13 mouse cellular contexts compared by ENCODE assay signal in the genomic region with DNA sequence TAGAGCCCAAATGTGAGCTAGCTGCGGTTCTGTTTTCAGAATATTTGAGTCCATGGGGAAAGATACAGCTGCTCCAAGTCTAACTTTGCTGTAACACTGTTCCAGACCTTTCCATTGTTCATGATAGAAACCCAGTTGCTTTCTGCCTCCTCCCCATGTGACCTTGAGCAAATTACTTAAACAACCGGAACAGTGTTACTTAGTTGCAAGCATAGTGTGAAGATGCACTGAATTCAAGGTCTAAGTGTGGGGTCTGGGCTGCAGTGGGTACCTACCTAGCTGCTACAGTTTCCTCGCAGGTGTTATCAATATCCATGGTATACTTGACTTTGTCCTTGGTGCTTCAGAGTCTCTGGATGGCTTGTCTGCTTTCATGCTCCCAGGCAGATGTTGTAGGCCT. TPM values are rescaled to one million over a fixed set of nuclear protein-coding genes. Genes with fewer than 3 reads are reported as not detected.
DNase-seq lines count a peak whose midpoint lies in the region; ATAC-seq and TF ChIP-seq lines count a peak whose summit lies in the region.
"Had no signal": no experiment of that assay in that cellular context is flagged by ENCODE, and none has a peak within 500 bp of the region (broad histone marks: within the 10 kb centered on the region; RNA-seq: fewer than 3 reads in every experiment).

No protein-coding gene starts in this region.

- no peak for ATAC-seq in forebrain, embryonic 13.5 days
- ATAC-seq in forebrain, embryonic 11.5 days (replicated peaks; ENCODE audit: low FRiP score): no peak
- ATAC-seq in lung, embryonic 14.5 days (ENCODE audit: insufficient read depth): no peak
- 0 out of 2 replicates have a peak, but pooled peaks have one; percentile 15 for ATAC-seq in megakaryocyte progenitor cell, adult 5-6 weeks (replicated peaks; ENCODE audit: poor library complexity)
- ATAC-seq: liver, postnatal 0 days had no signal

- H3K27ac ChIP-seq in forebrain, embryonic 13.5 days: no peak overlapping the region
- H3K27ac ChIP-seq in forebrain, embryonic 11.5 days (ENCODE audit: low read depth, low read length): no peak overlapping the region
- H3K27ac ChIP-seq in lung, embryonic 14.5 days (ENCODE audit: low read depth): no peak overlapping the region
- peak overlapping the region; percentile 30; the same call in 1 of the 2 replicates for H3K27ac ChIP-seq in small intestine, adult 2 months (ENCODE audit: insufficient read depth, low read depth, low read length)

- H3K9me3 ChIP-seq in forebrain, embryonic 13.5 days (replicated peaks): no peaks in the 10 kb centered on the region
- H3K9me3 ChIP-seq in forebrain, embryonic 11.5 days (ENCODE audit: control insufficient read depth, low read length): no peaks in the 10 kb centered on the region
- H3K9me3 ChIP-seq in lung, embryonic 14.5 days (ENCODE audit: low read depth, low read length): no peaks in the 10 kb centered on the region
- H3K9me3 ChIP-seq: heart, embryonic 10.5 days had no signal

- no peak for TF ChIP-seq CTCF in lung, embryonic 14.5 days (IDR thresholded peaks at IDR 0.05; ENCODE audit: low read depth)
- TF ChIP-seq CTCF in small intestine, adult 2 months (IDR thresholded peaks at IDR 0.05; ENCODE audit: extremely low read depth, insufficient read length, insufficient replicate concordance, low read depth, low read length): no peak

- no peak overlapping the region for H3K4me3 ChIP-seq in forebrain, embryonic 13.5 days
- H3K4me3 ChIP-seq in forebrain, embryonic 11.5 days (ENCODE audit: low read depth, low read length): no peak overlapping the region
- no peak overlapping the region for H3K4me3 ChIP-seq in lung, embryonic 14.5 days (ENCODE audit: low read depth, low read length)
- no peak overlapping the region for H3K4me3 ChIP-seq in small intestine, adult 2 months (ENCODE audit: low read depth, low read length)

- no peak for DNase-seq in forebrain, embryonic 11.5 days (ENCODE audit: low spot score)
- DNase-seq in lung, embryonic 14.5 days: no peak
- no peak for DNase-seq in lung, postnatal 14 days
- no peak for DNase-seq in frontal cortex, postnatal 25 days (ENCODE audit: low spot score in 2 of 2)
- no peak for DNase-seq in T-cell, adult 2 months (ENCODE audit: low spot score)
- DNase-seq: cerebellum, adult 18-20 months; left cerebral cortex, postnatal 4 days; liver, postnatal 0 days; thymus, adult 2 months had no signal

- WGBS in forebrain, embryonic 13.5 days: 71% methylated on average over 3 of the region's 3 CpGs
- 75% methylated on average over 3 of the region's 3 CpGs for whole genome bisulfite sequencing in forebrain, embryonic 11.5 days
- WGBS in lung, embryonic 14.5 days: 65% methylated on average over 3 of the region's 3 CpGs
- 71% methylated on average over 3 of the region's 3 CpGs for WGBS in small intestine, adult 2 months

- peak overlapping the region; percentile 74; the same call in 1 of the 2 replicates for H3K4me2 ChIP-seq in forebrain, embryonic 13.5 days
- no peak overlapping the region for H3K4me2 ChIP-seq in forebrain, embryonic 11.5 days (ENCODE audit: low read depth, low read length, severe bottlenecking)
- H3K4me2 ChIP-seq in lung, embryonic 14.5 days: peak overlapping the region; percentile 90; the same call in 1 of the 2 replicates

- H3K27me3 ChIP-seq in forebrain, embryonic 13.5 days: no peaks in the 10 kb centered on the region
- H3K27me3 ChIP-seq in forebrain, embryonic 11.5 days (ENCODE audit: control insufficient read depth, insufficient read depth, low read length): 0 out of 2 replicates have a peak, but pooled peaks cover 2% of the 10 kb centered on the region
- H3K27me3 ChIP-seq in lung, embryonic 14.5 days (ENCODE audit: insufficient read depth, low read length): no peaks in the 10 kb centered on the region
- H3K27me3 ChIP-seq in small intestine, adult 2 months (ENCODE audit: control insufficient read depth, insufficient read depth, low read length): no peaks in the 10 kb centered on the region

- H3K9ac ChIP-seq in forebrain, embryonic 13.5 days: no peak overlapping the region
- no peak overlapping the region for H3K9ac ChIP-seq in forebrain, embryonic 11.5 days (ENCODE audit: low read length)
- H3K9ac ChIP-seq in lung, embryonic 14.5 days: no peak overlapping the region
- H3K9ac ChIP-seq: liver, postnatal 0 days had no signal

- H3K4me1 ChIP-seq in forebrain, embryonic 13.5 days: peaks cover 50% of the 10 kb centered on the region
- peaks cover 4% of the 10 kb centered on the region for H3K4me1 ChIP-seq in forebrain, embryonic 11.5 days (replicated peaks; ENCODE audit: control insufficient read depth, insufficient read depth, low read length)
- H3K4me1 ChIP-seq in lung, embryonic 14.5 days (ENCODE audit: insufficient read depth): peaks cover 11% of the 10 kb centered on the region
- H3K4me1 ChIP-seq in small intestine, adult 2 months (ENCODE audit: control insufficient read depth, insufficient read depth, insufficient read length, low read length): peaks cover 9% of the 10 kb centered on the region; the same call in 1 of the 2 replicates

- H3K36me3 ChIP-seq in forebrain, embryonic 13.5 days (ENCODE audit: poor library complexity, severe bottlenecking): no peaks in the 10 kb centered on the region
- H3K36me3 ChIP-seq in forebrain, embryonic 11.5 days (ENCODE audit: control insufficient read depth, insufficient read depth, low read length): no peaks in the 10 kb centered on the region
- no peaks in the 10 kb centered on the region for H3K36me3 ChIP-seq in lung, embryonic 14.5 days (ENCODE audit: insufficient read depth)
- H3K36me3 ChIP-seq in small intestine, adult 2 months (ENCODE audit: control insufficient read depth, insufficient read depth, low read length): no peaks in the 10 kb centered on the region
- H3K36me3 ChIP-seq: heart, embryonic 10.5 days had no signal

- TF ChIP-seq POLR2A in small intestine, adult 2 months (IDR thresholded peaks at IDR 0.05; ENCODE audit: low read depth, low read length): no peak

RNA-seq across cellular contexts. Expression of a gene that starts 1.3 kb away (rescaled TPM):
- 81.0 and 90.2 TPM in 2 replicates for polyA plus RNA-seq in forebrain, embryonic 13.5 days (2015; fragmentation: Nextera tagmentation; extraction: Ambion mirVana)
- polyA plus RNA-seq in forebrain, embryonic 11.5 days (2014; fragmentation: Nextera tagmentation; extraction: Ambion mirVana): 102 and 108 TPM in 2 replicates
- 77.3 and 78.4 TPM in 2 replicates for polyA plus RNA-seq in lung, embryonic 14.5 days (2014; fragmentation: Nextera tagmentation; extraction: Ambion mirVana)
- 22.8 and 32.5 TPM in 2 replicates for total RNA-seq in megakaryocyte progenitor cell, adult 5-6 weeks (2015)
- 20.4 and 27.8 TPM in 2 replicates for total RNA-seq in megakaryocyte progenitor cell, adult 5-6 weeks (2017)
- polyA plus RNA-seq in small intestine, adult 2 months (2012; rRNA removed): 6.9 and 14.9 TPM in 2 replicates
